Mouse (Mus musculus): ENCODE measurements around the gene Stab2. TPM values are rescaled to one million over a fixed set of nuclear protein-coding genes. Genes with fewer than 3 reads are reported as not detected.

Stab2 gene
- polyA plus RNA-seq, 1 experiment from 2014 or later, result 0.14 TPM

- peaks cover 6% of the 10 kb centered on the region; the same call in 1 of the 2 replicates for H3K9me3 ChIP-seq (replicated peaks)
- no peak overlapping the region for H3K4me3 ChIP-seq
- 83% methylated on average over 15 of the region's 15 CpGs for WGBS
- H3K27me3 ChIP-seq (ENCODE audit: low read depth, poor library complexity, severe bottlenecking), result no peaks in the 10 kb centered on the region
- H3K27ac ChIP-seq (replicated peaks), result no peak overlapping the region
- no peaks in the 10 kb centered on the region for H3K4me1 ChIP-seq
- no peak for DNase-seq (ENCODE audit: low spot score)
- 0 out of 2 replicates have a peak, but pooled peaks cover 8% of the 10 kb centered on the region for H3K36me3 ChIP-seq
Observed at GRCm38 (mm10) chr10:86828221-86829135, 179.3 kb downstream of the Stab2 start.

- Histone ChIP-seq H3K27me3 (ENCODE audit: low read depth, poor library complexity, severe bottlenecking) (no peaks in the 10 kb centered on the region), H3K4me1 (no peaks in the 10 kb centered on the region), H3K36me3 (0 out of 2 replicates have a peak, but pooled peaks cover 8% of the 10 kb centered on the region), H3K4me3 (no peak overlapping the region), H3K27ac (replicated peaks) (no peak overlapping the region), H3K9me3 (replicated peaks) (peaks cover 6% of the 10 kb centered on the region; the same call in 1 of the 2 replicates)
- DNase-seq (ENCODE audit: low spot score), result no peak
- 76% methylated on average over 3 of the region's 3 CpGs for WGBS
Observed at GRCm38 (mm10) chr10:86826929-86827328, 180.9 kb downstream of the Stab2 start.

GRCm38 (mm10) chr10:86825871-86826522, 181.8 kb downstream of the Stab2 start:
- DNase-seq (ENCODE audit: low spot score), result no peak
- H3K4me3 ChIP-seq, result no peak overlapping the region
- peaks cover 6% of the 10 kb centered on the region; the same call in 1 of the 2 replicates for H3K9me3 ChIP-seq (replicated peaks)
- H3K27ac ChIP-seq (replicated peaks), result no peak overlapping the region
- H3K36me3 ChIP-seq, result peaks cover 9% of the 10 kb centered on the region; the same call in 1 of the 2 replicates
- WGBS, result 93% methylated on average over 10 of the region's 10 CpGs
- no peaks in the 10 kb centered on the region for H3K4me1 ChIP-seq
- H3K27me3 ChIP-seq (ENCODE audit: low read depth, poor library complexity, severe bottlenecking), result peaks cover 4% of the 10 kb centered on the region; the same call in 1 of the 2 replicates

GRCm38 (mm10) chr10:86824871-86825270, 183.0 kb downstream of the Stab2 start:
- Histone ChIP-seq H3K4me1 (peaks cover 7% of the 10 kb centered on the region), H3K27ac (replicated peaks) (no peak overlapping the region), H3K4me3 (no peak overlapping the region), H3K27me3 (ENCODE audit: low read depth, poor library complexity, severe bottlenecking) (peaks cover 4% of the 10 kb centered on the region; the same call in 1 of the 2 replicates), H3K9me3 (replicated peaks) (peaks cover 6% of the 10 kb centered on the region; the same call in 1 of the 2 replicates), H3K36me3 (peaks cover 11% of the 10 kb centered on the region; the same call in 1 of the 2 replicates)
- WGBS, result 84% methylated on average over 14 of the region's 14 CpGs
- DNase-seq (ENCODE audit: low spot score), result no peak

- no peak for DNase-seq (ENCODE audit: low spot score)
- H3K36me3 ChIP-seq, result peaks cover 8% of the 10 kb centered on the region; the same call in 1 of the 2 replicates
- peaks cover 4% of the 10 kb centered on the region; the same call in 1 of the 2 replicates for H3K27me3 ChIP-seq (ENCODE audit: low read depth, poor library complexity, severe bottlenecking)
- H3K4me3 ChIP-seq, result no peak overlapping the region
- H3K9me3 ChIP-seq (replicated peaks), result peaks cover 2% of the 10 kb centered on the region; the same call in 1 of the 2 replicates
- no peak overlapping the region for H3K27ac ChIP-seq (replicated peaks)
- 85% methylated on average over 6 of the region's 6 CpGs for WGBS
- H3K4me1 ChIP-seq, result peaks cover 14% of the 10 kb centered on the region
Observed at GRCm38 (mm10) chr10:86824093-86824492, 183.7 kb downstream of the Stab2 start.

GRCm38 (mm10) chr10:86821014-86821413, 186.8 kb downstream of the Stab2 start:
- Histone ChIP-seq H3K36me3 (peaks cover 6% of the 10 kb centered on the region; the same call in 1 of the 2 replicates), H3K4me1 (peaks cover 15% of the 10 kb centered on the region), H3K9me3 (replicated peaks) (no peaks in the 10 kb centered on the region), H3K27me3 (ENCODE audit: low read depth, poor library complexity, severe bottlenecking) (peaks cover 4% of the 10 kb centered on the region; the same call in 1 of the 2 replicates), H3K4me3 (no peak overlapping the region), H3K27ac (replicated peaks) (no peak overlapping the region)
- DNase-seq (ENCODE audit: low spot score), result no peak
- WGBS, result 92% methylated on average over 7 of the region's 7 CpGs

- Histone ChIP-seq H3K36me3 (peaks cover 3% of the 10 kb centered on the region; the same call in 1 of the 2 replicates), H3K27ac (replicated peaks) (peak overlapping the region; percentile 73), H3K4me3 (no peak overlapping the region), H3K9me3 (replicated peaks) (no peaks in the 10 kb centered on the region), H3K4me1 (peaks cover 15% of the 10 kb centered on the region), H3K27me3 (ENCODE audit: low read depth, poor library complexity, severe bottlenecking) (peaks cover 4% of the 10 kb centered on the region; the same call in 1 of the 2 replicates)
- DNase-seq (ENCODE audit: low spot score), result peak; percentile 38
- 40% methylated on average over 8 of the region's 8 CpGs for WGBS
Observed at GRCm38 (mm10) chr10:86819649-86820165, 188.1 kb downstream of the Stab2 start.

GRCm38 (mm10) chr10:86815133-86815532, 192.7 kb downstream of the Stab2 start:
- WGBS, result 85% methylated on average over 7 of the region's 7 CpGs
- Histone ChIP-seq H3K27ac (replicated peaks) (0 out of 2 replicates have a peak overlapping the region, but pooled peaks have one; percentile 11), H3K27me3 (ENCODE audit: low read depth, poor library complexity, severe bottlenecking) (no peaks in the 10 kb centered on the region), H3K9me3 (replicated peaks) (no peaks in the 10 kb centered on the region), H3K4me1 (peaks cover 14% of the 10 kb centered on the region), H3K36me3 (no peaks in the 10 kb centered on the region), H3K4me3 (no peak overlapping the region)
- no peak for DNase-seq (ENCODE audit: low spot score)

GRCm38 (mm10) chr10:86814292-86815131, 193.3 kb downstream of the Stab2 start:
- Histone ChIP-seq H3K27ac (replicated peaks) (0 out of 2 replicates have a peak overlapping the region, but pooled peaks have one; percentile 11), H3K4me1 (peaks cover 8% of the 10 kb centered on the region), H3K36me3 (no peaks in the 10 kb centered on the region), H3K4me3 (no peak overlapping the region), H3K9me3 (replicated peaks) (no peaks in the 10 kb centered on the region), H3K27me3 (ENCODE audit: low read depth, poor library complexity, severe bottlenecking) (no peaks in the 10 kb centered on the region)
- WGBS, result 87% methylated on average over 19 of the region's 19 CpGs
- DNase-seq (ENCODE audit: low spot score), result no peak

GRCm38 (mm10) chr10:86810612-86811011, 197.2 kb downstream of the Stab2 start:
- peaks cover 3% of the 10 kb centered on the region; the same call in 1 of the 2 replicates for H3K4me1 ChIP-seq
- no peak overlapping the region for H3K4me3 ChIP-seq
- no peaks in the 10 kb centered on the region for H3K36me3 ChIP-seq
- no peak for DNase-seq (ENCODE audit: low spot score)
- no peaks in the 10 kb centered on the region for H3K27me3 ChIP-seq (ENCODE audit: low read depth, poor library complexity, severe bottlenecking)
- H3K9me3 ChIP-seq (replicated peaks), result no peaks in the 10 kb centered on the region
- no peak overlapping the region for H3K27ac ChIP-seq (replicated peaks)
- WGBS, result 83% methylated on average over 5 of the region's 5 CpGs

GRCm38 (mm10) chr10:86810000-86810399, 197.8 kb downstream of the Stab2 start:
- Histone ChIP-seq H3K4me1 (peaks cover 3% of the 10 kb centered on the region; the same call in 1 of the 2 replicates), H3K9me3 (replicated peaks) (no peaks in the 10 kb centered on the region), H3K4me3 (no peak overlapping the region), H3K27me3 (ENCODE audit: low read depth, poor library complexity, severe bottlenecking) (no peaks in the 10 kb centered on the region), H3K27ac (replicated peaks) (no peak overlapping the region), H3K36me3 (no peaks in the 10 kb centered on the region)
- DNase-seq (ENCODE audit: low spot score), result no peak
- WGBS, result 84% methylated on average over 9 of the region's 9 CpGs
